Mouse (Mus musculus) heart, adult 18-20 months (tissue): Measurements from ENCODE around the gene Cacna2d2. TPM values are rescaled to one million over a fixed set of nuclear protein-coding genes. Genes with fewer than 3 reads are reported as not detected.

Experiments
- total RNA-seq, 2 experiments: library from RNA; stranded (reverse); gene quantifications; 2 replicates each; pipeline ENCODE4 v1.2.3; 2021

Cacna2d2 gene
- total RNA-seq, 2 experiments from 2014 or later: 14.8 TPM

Other genes with a start within 250 kb of the Cacna2d2 start
- 10 to 100 TPM; 10.8 to 11.0 TPM for gene Dock3, start 167.7 kb upstream of the Cacna2d2 start, total RNA-seq
- gene Mapkapk3, start 109.7 kb upstream of the Cacna2d2 start, total RNA-seq: 10 to 100 TPM; 29.4 to 30.3 TPM
- 100 to 1,000 TPM; 120 to 131 TPM for gene Cish, start 103.6 kb upstream of the Cacna2d2 start, total RNA-seq
- gene Hemk1, start 61.3 kb upstream of the Cacna2d2 start, total RNA-seq: 10 to 100 TPM; 20.4 to 22.7 TPM
- 1 to 10 TPM; 3.5 to 5.3 TPM for gene 6430571L13Rik, start 59.0 kb upstream of the Cacna2d2 start, total RNA-seq
- gene Tmem115, start 134.3 kb downstream of the Cacna2d2 start, total RNA-seq: 10 to 100 TPM; 22.2 to 22.3 TPM
- gene Cyb561d2, start 142.6 kb downstream of the Cacna2d2 start, total RNA-seq: 1 to 10 TPM; 4.2 to 4.6 TPM
- gene Nprl2, start 142.6 kb downstream of the Cacna2d2 start, total RNA-seq: 10 to 100 TPM; 20.4 to 21.0 TPM
- under 1 TPM in 1 of 2 experiments, not detected in 1; 0.62 TPM for gene Zmynd10, start 147.7 kb downstream of the Cacna2d2 start, total RNA-seq
- gene Rassf1, start 151.9 kb downstream of the Cacna2d2 start, total RNA-seq: 10 to 100 TPM; 15.1 TPM
- gene Tusc2, start 163.6 kb downstream of the Cacna2d2 start, total RNA-seq: 10 to 100 TPM; 38.3 to 40.9 TPM
- gene Hyal2, start 168.3 kb downstream of the Cacna2d2 start, total RNA-seq: 10 to 100 TPM; 31.4 to 40.0 TPM
- gene Hyal1, start 177.3 kb downstream of the Cacna2d2 start, total RNA-seq: 1 to 10 TPM; 3.4 to 5.1 TPM
- 10 to 100 TPM; 16.1 to 20.1 TPM for gene Naa80, start 179.3 kb downstream of the Cacna2d2 start, total RNA-seq
- gene Hyal3, start 181.2 kb downstream of the Cacna2d2 start, total RNA-seq: under 1 TPM; 0.28 to 0.37 TPM
- gene Ifrd2, start 188.0 kb downstream of the Cacna2d2 start, total RNA-seq: 10 to 100 TPM; 48.5 to 48.8 TPM
- gene Sema3b, start 209.6 kb downstream of the Cacna2d2 start, total RNA-seq: 10 to 100 TPM; 20.4 to 22.9 TPM
- gene Gnai2, start 235.8 kb downstream of the Cacna2d2 start, total RNA-seq: 100 to 1,000 TPM; 241 to 253 TPM